Mouse (Mus musculus) bone marrow macrophage, adult 2 months (primary cell): ENCODE measurements at regions not wholly inside any gene's neighbourhood (a gene's known extent, or its start where the extent isn't known, plus 50 kb on each side); places are given as distances from the start of the nearest gene placed in this dataset.

Source experiments
- H3K27ac ChIP-seq: 2 replicates; pipeline ENCODE4 v1.5.1; 2012; ENCODE audit warnings: low read depth, low read length; ENCODE audit not compliant: insufficient read depth
- H3K4me1 ChIP-seq: 2 replicates; pipeline ENCODE4 v1.6.1; 2012; ENCODE audit warnings: low read length; ENCODE audit not compliant: control insufficient read depth, insufficient read depth
- H3K4me3 ChIP-seq: 2 replicates; pipeline ENCODE4 v1.5.1; 2012; ENCODE audit warnings: mild to moderate bottlenecking, low read length, moderate library complexity; ENCODE audit not compliant: insufficient read depth
- CTCF ChIP-seq: IDR thresholded peaks from 2 replicates; pipeline ENCODE4 v1.5.1; 2012; ENCODE audit warnings: low read depth, mild to moderate bottlenecking, low read length, moderate library complexity
- POLR2A ChIP-seq: IDR thresholded peaks from 2 replicates; pipeline ENCODE4 v1.6.1; 2012; ENCODE audit warnings: mild to moderate bottlenecking, low read depth, low read length, borderline replicate concordance

DNA sequence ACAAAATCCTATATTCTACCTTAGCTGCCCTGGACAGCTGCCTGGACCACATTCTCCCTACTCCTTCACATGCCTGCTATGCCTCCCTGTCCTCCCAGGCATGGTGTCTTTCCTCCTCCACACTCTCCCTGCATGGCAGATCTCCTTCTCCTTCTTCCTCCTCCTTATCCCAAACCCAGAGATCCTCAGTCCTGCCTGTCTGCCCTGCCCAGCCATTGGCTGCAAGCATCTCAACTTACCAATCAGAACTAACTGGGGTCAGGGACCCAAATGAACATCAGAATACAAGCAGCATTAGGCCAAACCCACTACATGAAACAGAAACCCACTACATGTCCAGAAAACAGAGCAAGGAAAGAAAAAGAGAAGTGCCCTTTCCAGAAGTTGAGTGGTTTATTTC is 81.3 kb upstream of the Lrfn2 start:
- H3K4me1 ChIP-seq = no peaks in the 10 kb centered on the region
- no peak for TF ChIP-seq POLR2A
- TF ChIP-seq CTCF = no peak
- H3K27ac ChIP-seq = no peak overlapping the region
- no peak overlapping the region for H3K4me3 ChIP-seq

- TF ChIP-seq POLR2A = no peak
- no peak for TF ChIP-seq CTCF
- H3K4me1 ChIP-seq = no peaks in the 10 kb centered on the region
- H3K4me3 ChIP-seq = no peak overlapping the region
- H3K27ac ChIP-seq = no peak overlapping the region
Measured at GRCm38 (mm10) chr17:48858891-48859290, 73.3 kb upstream of the Lrfn2 start.

DNA sequence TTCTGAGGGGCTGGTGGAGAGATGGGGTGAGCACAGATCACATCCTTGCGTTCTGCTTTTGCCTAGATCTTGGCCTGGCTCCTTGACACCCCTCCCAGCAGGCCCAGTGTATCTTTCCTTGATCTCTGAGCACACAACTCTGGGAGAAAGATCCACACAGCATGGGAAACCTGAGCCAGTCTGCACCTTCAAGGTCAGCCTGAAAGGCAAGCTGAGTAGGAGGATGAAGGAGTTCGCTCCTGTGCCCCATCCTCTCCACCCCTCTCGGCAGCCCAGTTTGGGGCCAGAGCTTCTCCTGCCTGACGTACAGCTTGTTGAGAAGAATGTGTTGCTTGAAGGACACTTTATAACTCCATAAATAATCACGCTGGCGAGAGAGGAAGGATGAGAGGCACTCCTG is 61.7 kb upstream of the Lrfn2 start:
- H3K4me1 ChIP-seq = no peaks in the 10 kb centered on the region
- H3K27ac ChIP-seq = no peak overlapping the region
- TF ChIP-seq CTCF = no peak
- no peak for TF ChIP-seq POLR2A
- no peak overlapping the region for H3K4me3 ChIP-seq

GRCm38 (mm10) chr17:48877505-48877904 is 54.7 kb upstream of the Lrfn2 start:
- H3K27ac ChIP-seq = no peak overlapping the region
- no peaks in the 10 kb centered on the region for H3K4me1 ChIP-seq
- TF ChIP-seq CTCF = no peak
- no peak for TF ChIP-seq POLR2A
- no peak overlapping the region for H3K4me3 ChIP-seq

DNA sequence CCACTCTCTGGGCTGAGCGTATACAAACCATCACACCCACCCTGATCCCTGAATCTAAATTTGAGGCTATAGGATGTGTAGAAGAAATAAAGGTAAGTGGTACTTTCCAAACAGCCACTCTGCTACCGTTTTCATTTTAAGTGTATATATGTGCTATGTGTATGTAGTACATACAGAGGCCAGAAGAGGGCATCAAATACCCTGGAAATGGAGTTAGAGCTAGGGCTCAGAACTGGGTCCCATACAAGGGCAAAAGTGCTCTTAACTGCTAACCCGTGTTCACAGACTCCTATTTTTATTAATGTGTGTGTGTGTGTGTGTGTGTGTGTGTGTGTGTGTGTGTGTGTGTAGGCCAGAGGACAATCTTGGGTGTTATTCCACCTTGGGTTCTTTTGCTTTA is 51.6 kb upstream of the Lrfn2 start:
- H3K4me1 ChIP-seq = no peaks in the 10 kb centered on the region
- H3K27ac ChIP-seq = no peak overlapping the region
- TF ChIP-seq POLR2A = no peak
- TF ChIP-seq CTCF = no peak
- H3K4me3 ChIP-seq = no peak overlapping the region

- Histone ChIP-seq H3K4me1 (no peaks in the 10 kb centered on the region), H3K4me3 (no peak overlapping the region), H3K27ac (no peak overlapping the region)
- no peak for TF ChIP-seq CTCF
- TF ChIP-seq POLR2A = no peak
Measured at GRCm38 (mm10) chr17:48881946-48882345, 50.2 kb upstream of the Lrfn2 start.
